Mouse (Mus musculus) CD4-positive helper T cell, adult 2 months (primary cell): ENCODE data around the gene Bag3.

ENCODE experiments used
- DNase-seq: peaks from one replicate; pipeline ENCODE4 v3.0.0-alpha.2; 2012; ENCODE audit warnings: low read depth, missing footprints, low spot score

Gene Bag3

DNA sequence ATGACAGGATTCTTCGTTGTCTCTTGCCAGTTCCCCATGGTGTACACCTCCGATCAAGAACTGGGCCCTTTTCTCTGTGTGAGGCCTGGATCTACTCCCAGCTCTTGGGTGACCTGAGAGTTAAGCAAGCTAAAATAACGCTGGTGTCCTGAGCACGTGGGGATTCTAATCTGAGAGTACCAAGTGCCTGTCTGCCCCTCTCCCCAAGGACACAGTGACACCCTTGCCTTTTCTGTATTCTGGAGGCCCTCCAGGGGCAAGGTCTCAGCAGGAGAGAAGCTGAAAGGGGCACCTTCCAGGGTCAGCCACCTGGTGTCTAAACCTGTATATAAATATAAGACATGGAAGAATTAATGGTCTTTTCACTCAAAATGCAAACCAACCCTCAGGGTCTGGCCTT lies 14.3 kb downstream of the Bag3 start:
- DNase-seq: no peak

DNA sequence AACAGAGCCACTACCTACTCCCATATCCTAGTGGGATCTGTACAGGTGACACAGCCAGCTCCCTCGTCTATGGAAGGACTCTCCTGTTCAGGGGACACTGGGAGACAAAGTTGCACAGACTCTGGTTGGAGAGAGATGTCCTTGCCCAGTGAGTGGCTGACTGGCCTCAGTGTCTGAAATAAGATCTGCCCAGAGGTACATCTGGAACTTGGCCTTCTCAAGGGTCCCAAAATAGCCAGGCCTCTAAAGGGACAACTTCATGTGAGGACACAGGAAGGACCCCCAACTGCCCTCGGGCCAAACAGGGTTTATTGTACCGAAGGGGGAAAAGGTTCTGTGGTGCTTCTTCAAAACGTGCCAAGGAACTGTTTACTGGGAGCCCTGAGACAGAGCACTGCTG lies 14.8 kb downstream of the Bag3 start:
- no peak for DNase-seq

DNA sequence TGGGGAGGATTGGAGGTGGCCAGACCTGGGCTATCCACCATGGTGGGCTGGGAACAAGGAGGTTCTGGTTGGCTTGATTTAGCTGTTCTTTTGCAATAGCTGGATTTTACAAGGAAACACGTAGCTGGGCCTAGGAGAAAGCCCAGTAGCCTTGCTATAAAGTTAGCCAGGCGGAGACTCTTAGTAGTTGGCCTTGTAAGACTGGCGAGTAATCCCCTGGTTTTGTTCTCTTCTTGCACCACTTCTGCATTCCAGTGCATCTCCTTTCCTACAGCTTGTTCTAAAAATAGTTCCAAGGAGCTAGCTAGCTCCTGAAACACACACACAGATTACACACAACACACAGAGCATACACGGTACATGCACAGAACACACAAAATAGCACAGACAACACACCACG lies 15.4 kb downstream of the Bag3 start:
- DNase-seq: no peak

DNA sequence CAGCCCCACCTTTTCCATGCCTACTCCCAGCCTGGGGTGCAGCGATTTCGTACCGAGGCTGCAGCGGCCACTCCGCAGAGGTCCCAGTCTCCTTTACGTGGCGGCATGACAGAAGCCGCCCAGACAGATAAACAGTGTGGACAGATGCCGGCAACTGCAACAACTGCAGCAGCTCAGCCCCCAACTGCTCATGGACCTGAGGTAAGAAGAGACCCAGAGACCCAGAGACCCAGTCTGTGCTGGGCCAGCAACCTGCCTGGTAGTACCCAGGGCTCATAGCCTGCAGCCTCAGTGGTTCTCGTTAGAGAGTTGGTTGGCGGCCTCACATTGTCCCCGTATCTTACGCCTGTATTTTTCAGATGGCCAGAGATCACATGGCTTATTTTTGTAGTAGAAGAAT lies 16.7 kb downstream of the Bag3 start:
- no peak for DNase-seq

DNA sequence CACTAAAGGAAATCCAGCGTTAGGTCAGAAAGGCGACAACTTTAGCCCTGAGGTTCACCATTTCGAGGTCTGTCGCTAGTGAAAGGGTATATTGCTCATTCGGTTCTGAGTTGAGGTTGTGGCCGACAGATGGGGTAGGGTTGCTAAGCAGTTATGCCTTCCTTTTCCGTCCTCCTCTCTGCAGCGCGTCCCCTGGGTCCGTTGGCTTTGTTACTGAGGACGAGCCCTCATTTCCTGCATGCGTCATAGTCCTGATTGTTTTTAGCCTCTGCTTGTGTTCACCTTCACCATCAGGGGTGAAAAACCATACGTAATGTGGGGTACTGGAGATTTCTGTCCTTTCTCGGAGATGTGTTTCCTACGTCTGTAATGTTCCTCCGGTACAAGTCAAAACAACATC lies 17.3 kb downstream of the Bag3 start:
- DNase-seq: no peak

DNA sequence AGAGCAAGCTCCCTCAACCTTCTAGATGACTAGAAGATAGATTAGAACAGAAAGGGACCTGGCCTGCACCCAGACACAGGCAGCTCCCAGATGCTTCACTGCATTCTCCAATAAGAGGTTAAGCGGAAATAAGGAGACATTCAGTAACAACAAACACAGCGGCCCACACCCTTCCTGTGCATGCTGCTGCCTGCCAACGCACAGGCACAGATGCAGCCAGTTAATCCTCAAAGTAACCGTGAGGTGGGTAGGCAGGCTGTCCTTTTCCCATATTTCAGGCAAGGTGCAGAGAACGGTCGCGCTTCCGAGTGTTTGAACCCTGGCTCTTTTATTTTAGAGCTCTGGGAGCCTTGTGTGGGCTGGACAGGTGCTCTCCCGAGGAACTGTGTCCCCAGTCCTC lies 17.8 kb downstream of the Bag3 start:
- DNase-seq: peak; percentile 17

DNA sequence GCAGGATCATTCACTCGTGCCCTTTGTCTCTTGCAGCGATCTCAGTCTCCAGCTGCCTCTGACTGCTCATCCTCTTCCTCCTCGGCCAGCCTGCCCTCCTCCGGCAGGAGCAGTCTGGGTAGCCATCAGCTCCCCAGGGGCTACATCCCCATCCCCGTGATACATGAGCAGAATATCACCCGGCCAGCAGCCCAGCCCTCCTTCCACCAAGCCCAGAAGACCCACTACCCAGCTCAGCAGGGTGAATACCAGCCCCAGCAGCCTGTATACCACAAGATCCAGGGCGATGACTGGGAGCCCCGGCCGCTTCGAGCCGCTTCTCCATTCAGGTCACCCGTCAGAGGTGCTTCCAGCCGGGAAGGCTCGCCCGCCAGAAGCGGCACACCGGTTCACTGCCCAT lies 18.4 kb downstream of the Bag3 start:
- no peak for DNase-seq

DNA sequence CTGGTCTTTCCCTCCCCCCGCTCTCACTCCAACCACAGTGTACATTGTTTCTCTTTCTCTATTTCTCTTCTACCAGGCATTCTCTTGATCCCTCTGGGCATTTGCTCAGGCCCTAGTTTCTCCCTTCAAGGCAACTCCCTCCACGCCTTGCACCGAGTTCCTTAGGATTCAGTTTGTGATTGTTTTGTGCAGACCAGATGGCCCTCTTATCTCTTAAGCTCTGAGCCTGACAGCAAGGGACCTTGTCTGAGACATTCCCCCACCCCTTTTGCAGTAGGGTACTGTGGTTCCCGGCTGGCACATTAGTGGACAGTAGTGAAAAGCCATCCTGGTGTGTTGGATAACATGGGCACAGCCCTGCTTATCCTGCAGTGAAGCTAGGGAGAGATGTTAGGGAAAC lies 19.1 kb downstream of the Bag3 start:
- DNase-seq: no peak

DNA sequence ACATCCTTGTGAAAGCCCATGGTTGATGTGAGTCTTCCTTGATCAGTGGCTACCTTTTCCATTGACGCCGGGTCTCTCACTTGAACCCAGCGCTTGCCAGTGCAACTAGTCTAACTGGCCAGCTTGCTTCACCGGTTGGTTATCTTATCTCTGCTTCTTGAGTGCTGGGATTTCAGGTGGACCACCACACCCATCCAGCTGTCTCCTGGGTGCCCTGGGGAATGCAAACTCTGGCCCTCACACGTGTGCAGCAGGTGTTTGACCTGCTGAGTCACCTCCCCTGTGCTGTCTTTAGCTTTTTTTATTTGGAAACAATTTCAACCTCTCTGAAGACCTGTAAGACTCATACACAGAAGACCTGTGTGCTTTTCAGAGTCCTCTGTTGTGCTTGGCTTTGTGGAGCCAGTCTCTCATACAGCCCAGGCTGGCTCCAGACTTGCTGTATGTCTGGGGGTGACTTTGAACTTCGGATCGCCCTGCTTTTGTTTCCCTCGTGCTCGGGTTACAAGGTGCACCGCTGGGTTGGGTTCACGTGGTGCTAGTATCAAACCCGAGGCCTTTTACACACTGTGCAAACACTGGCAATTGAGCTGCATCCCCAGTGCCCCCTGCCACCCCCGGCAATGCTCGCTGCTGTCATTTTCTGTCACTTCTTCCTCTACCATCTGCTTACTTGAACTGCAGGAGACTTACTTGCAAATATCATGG lies 19.9 kb downstream of the Bag3 start:
- no peak for DNase-seq

DNA sequence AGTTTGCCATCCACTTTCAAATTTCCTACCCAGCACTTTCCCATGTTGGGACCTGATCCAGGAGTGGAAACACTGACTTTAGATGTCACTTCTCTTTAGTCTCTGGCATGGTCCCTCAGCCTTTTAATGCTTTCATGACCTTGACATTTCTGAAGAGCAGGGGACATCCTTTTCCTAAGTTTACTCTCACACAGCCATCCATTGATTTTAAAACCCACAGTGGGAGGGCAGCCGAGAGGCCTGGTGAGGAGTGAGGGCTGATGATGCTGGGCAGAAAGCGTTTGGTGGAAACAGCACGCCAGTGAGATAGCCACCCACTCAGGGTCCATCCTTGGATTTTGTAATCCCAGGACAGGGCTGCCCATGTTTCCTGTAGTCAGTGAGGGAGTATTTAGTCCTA lies 20.5 kb downstream of the Bag3 start:
- DNase-seq: no peak

DNA sequence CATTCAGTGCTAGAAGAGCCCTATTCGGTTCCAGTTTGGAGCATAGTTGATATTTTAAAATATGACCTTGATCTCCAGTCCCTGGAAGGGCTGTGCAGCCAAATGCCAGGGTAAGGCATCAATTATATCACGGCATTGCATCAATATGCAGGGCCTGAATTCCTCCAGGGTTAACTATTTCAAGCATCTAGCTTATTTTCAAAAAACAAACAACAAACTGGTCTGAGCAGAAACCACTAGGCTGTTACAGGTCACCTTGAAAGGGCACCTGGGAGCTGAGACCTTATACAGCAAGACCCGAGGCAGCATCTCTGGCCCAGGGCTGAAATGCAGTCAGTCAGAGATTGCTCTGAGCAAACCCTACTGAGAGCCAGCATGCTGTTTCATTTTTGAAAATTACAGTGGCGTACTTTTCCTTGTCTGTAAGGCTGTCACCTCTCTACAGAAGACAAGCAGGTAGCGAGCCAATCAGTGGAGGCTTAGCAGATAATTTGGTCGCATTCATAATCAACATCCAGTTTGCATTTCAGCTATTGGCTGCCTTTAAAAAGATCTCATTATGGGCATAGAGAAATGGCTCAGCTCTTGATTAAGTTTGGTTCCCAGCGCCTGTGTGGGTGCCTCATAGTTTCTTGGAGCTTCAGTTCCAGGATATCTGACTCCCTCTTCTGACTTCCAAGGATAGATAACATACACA lies 21.3 kb downstream of the Bag3 start:
- no peak for DNase-seq

DNA sequence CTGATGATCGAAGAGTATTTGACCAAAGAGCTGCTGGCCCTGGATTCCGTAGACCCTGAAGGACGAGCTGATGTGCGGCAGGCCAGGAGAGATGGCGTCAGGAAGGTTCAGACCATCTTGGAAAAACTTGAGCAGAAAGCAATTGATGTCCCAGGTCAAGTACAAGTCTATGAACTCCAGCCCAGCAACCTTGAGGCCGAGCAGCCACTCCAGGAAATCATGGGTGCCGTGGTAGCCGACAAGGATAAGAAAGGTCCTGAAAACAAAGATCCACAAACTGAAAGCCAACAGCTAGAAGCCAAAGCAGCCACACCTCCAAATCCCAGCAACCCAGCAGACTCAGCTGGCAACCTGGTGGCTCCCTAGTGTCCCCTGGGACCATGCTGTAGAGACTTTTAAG lies 22.6 kb downstream of the Bag3 start:
- no peak for DNase-seq

DNA sequence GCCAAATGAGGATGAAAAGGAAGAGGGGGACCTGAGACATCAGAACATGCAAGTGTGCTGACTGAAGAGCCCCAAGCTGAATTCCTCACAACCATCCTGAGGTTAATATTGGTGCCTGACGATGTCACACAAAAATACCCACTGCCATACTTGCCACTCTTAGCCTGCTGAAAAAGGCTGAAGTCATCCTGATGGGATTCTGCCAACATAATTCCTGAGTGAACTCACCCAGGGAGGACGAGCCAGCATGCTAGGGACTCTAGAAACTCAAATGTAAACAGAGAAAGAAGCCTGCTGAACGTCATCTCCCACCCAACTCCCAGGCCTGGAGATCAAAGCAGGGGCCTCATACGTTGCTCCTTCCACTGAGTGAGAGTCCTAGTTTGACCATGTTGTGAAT lies 25.7 kb downstream of the Bag3 start:
- no peak for DNase-seq

DNA sequence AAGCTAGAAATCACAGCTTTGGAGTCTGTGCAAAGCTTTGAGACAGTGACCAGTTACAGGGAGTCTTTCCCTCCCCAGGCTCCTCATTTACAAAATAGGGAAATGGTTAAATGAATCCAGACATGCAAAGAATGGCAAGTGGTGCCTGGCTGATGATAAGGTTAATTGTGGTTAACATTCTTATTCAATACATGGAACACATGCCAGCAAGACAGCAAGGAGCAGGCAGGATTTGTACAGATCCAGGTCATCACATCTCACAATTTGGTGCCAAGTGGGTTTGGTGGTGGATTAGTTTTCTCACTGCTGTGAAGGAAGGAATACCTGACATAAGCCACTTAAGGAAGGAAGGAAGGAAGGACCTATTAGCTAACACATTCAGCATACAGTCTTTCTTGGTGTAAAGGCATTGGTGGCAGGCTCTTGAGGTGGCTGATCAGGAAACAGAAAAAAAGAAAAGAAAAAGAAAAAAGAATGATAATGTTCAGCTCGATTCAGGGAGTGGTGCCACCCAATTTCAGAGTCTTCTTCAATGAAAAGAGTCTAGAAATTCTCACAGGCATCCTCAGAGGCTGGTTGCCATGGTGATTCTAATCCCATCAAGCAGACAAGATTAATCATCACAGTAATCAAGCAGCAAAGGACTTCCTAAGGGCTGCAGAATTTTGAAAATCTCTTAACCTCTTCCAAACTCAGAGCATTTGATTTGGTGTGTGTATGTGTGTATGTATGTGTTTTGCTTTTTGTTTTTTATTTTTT lies 27.1 kb downstream of the Bag3 start:
- DNase-seq: no peak

DNA sequence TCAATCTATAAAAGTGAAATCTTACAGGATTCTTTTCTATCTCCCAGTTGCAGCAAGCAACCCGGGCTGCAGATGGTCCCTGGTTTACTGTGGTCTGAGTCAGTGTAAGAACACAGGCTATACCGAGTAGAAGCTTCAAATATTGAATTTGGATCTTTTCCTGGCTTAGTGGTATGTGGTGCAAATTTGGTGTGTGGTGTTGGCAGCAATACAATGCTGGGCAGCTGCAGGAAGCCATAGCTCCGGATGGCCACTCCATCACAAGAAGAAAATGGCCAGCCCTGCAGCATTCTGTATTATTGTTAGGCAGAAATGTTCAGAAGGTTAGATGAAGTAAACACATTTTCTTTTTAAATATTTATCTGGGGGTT lies 27.7 kb downstream of the Bag3 start:
- DNase-seq: no peak

DNA sequence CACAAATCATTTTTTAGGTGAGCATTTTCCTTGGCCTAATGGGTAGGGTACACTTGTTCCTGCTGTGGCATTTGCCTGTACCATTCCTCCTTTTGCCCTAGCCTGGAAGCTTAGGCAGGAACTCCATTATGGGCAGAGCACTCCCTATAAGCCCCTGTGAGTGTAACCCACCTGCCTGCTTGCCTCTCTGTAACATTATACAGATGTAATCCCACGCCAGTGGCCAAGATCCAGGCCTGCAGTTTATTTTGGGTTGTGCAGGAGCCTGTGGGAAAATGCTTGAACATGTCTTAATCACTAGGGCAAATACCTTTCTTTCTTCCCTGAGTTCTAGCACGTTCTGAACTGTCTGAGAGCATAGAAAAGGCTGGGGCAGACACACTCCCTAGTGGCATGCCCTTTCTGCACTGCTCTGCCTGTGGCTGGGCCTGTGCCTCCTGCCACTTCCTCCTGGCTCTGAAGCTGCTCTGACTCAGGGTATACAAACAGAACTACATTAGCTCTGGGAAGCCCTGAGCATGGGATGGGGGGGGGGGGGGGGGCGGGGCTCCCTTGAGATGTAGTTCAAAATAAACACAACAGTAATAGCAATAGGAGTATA lies 29.8 kb downstream of the Bag3 start:
- DNase-seq: no peak

DNA sequence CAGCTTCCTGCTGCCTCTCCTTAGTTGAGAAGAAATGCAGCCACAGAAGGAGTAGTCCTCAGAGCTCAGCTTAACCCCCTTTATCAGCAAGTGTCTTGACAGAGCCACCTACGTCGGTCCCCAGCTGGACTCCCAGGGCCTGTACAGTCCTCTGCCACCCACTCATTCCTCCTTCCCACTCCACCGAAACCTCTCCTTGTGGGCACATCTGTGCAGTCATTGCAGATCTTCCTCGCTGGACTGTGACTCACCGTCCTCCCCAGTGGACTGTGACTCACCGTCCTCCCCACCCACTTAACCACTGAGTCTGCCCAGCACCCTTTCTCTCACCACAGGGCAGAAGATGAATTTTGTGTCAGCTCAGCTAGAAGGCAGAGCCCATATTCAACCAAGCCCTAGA lies 31.1 kb downstream of the Bag3 start:
- peak; percentile 20 for DNase-seq

DNA sequence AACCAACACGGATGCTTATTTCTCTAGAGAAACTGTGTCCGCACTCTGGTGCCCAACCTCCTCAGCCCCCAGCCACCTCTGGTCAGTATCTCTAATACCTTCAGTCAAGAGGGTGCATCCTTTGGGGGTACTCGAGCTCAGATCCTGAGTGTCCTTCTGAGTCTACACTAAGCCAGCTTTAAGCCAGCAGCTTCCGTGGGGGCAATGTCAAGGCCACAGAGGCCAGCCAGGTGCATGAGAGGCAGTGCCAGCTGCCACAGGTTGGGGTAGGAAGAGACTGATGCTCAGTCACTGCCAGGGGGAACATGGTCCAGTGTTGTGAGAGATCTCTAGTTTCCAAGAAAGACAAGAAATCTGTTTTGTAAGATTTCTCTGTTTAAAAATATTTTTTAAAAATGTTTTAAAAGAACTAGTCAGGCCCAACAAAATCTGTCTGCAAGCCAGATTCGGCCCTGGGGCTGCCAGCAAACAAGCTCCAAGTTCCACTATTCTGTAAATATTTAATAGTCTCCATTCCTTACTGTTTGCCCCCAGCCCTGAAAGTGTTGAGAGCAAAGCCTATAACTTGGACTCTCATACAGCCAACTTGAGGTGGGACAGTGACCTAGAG lies 31.8 kb downstream of the Bag3 start:
- no peak for DNase-seq

DNA sequence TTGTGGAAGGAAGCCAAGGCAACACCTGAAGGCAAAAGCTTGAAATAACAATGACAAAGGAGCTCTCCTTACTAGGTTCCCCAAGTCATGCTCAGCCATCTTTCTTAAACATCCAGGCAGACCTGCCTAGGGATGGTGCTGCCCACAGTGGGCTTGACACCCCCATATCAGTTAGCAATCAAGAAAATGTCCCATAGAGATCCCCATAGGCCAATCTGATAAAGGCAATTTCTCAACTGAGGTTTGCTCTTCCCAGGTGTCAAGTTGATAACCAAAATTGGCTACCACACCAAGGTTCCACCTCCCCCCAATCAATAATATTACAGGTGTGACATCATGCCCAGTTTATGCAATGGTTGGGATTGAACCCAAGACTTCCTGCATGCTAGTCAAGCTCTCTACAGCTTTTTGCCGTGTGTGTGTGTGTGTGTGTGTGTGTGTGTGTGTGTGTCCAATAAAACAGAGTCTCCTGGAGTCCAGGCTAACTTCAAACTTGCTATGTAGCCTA lies 33.6 kb downstream of the Bag3 start:
- no peak for DNase-seq

DNA sequence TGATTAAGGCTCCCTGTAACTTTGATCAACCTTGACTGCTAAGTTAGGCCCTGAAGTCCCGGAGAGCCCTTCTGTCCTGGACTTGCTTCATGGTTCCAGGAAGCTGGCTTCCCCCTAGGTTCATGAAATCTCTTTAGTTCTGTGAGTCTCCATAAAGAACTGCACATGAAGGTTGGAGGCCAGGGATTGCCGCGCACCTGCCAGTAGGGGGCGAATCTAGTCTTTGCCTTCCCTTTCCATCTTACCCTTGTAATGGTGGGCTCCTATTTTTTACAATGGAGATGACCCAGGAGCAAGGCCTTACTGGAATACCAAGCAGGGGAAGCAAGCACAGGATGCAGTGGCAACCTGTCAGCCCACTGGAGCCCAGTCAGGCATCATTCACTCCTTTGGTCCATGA lies 40.0 kb downstream of the Bag3 start:
- DNase-seq: peak; percentile 39

DNA sequence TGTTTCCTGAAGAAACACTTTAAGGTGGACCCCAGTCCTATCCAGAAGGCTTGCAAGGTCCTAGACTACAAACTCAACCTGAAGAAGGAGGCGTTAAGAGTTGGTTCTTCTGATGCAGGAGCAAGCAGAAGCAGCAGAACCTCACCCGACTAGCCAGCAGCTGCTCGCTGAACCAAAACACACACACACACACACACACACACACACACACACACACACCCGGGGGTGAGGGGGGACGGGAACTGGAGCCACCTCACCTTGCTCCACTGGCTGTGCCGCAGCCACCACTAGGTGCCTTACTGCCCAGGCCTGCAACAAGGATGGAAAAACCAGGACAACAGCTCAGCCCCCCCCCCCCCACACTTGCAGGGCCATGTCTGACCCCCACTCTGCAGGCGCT lies 42.9 kb downstream of the Bag3 start:
- DNase-seq: no peak
